Mouse (Mus musculus): ENCODE measurements around the gene Map2k4. TPM values are rescaled to one million over a fixed set of nuclear protein-coding genes. Genes with fewer than 3 reads are reported as not detected.

Map2k4 gene
- total and polyA plus RNA-seq, 2 experiments from 2014 or later: 111 to 157 TPM

GRCm38 (mm10) chr11:65740811-65741210 is 47.3 kb downstream of the Map2k4 start:
- Histone ChIP-seq H3K27ac (ENCODE audit: low read depth, low read length) (no peak overlapping the region), H3K36me3 (ENCODE audit: insufficient read depth) (no peaks in the 10 kb centered on the region), H3K4me1 (ENCODE audit: insufficient read depth) (0 out of 2 replicates have a peak, but pooled peaks cover 4% of the 10 kb centered on the region), H3K27me3 (ENCODE audit: insufficient read depth, low read length) (no peaks in the 10 kb centered on the region), H3K9me3 (ENCODE audit: low read length) (no peaks in the 10 kb centered on the region), H3K9ac (no peak overlapping the region), H3K4me3 (ENCODE audit: low read depth, low read length) (no peak overlapping the region), H3K4me2 (ENCODE audit: low read depth) (no peak overlapping the region)
- no peak for ATAC-seq
- WGBS: 79% methylated on average over 5 of the region's 5 CpGs
- DNase-seq: no peak
- TF ChIP-seq CTCF (IDR thresholded peaks at IDR 0.05; ENCODE audit: low read depth): no peak

DNA sequence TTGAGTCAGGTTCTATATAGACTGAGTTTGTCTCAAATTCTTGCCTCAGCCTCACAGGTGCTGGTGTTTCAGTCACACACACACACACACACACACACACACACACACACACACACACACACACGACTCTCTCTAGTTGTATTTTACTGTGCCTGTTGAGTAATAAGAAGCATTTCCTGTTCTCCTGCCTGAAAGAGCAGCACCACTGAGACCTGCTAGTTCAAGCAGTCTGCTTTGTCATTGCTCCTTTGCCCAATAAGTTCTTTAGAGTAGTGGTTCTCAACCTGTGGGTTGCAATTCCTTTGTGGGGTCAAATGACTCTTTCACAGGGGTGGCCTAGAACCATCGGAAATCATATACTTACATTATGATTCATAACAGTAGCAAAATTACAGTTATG is 47.7 kb downstream of the Map2k4 start:
- ATAC-seq (no peak), DNase-seq (no peak)
- TF ChIP-seq CTCF (IDR thresholded peaks at IDR 0.05; ENCODE audit: low read depth): no peak
- 87% methylated on average over 2 of the region's 2 CpGs for WGBS
- Histone ChIP-seq H3K4me3 (ENCODE audit: low read depth, low read length) (no peak overlapping the region), H3K36me3 (ENCODE audit: insufficient read depth) (no peaks in the 10 kb centered on the region), H3K4me2 (ENCODE audit: low read depth) (no peak overlapping the region), H3K27ac (ENCODE audit: low read depth, low read length) (no peak overlapping the region), H3K27me3 (ENCODE audit: insufficient read depth, low read length) (no peaks in the 10 kb centered on the region), H3K9ac (no peak overlapping the region), H3K4me1 (ENCODE audit: insufficient read depth) (0 out of 2 replicates have a peak, but pooled peaks cover 4% of the 10 kb centered on the region), H3K9me3 (ENCODE audit: low read length) (no peaks in the 10 kb centered on the region)

DNA sequence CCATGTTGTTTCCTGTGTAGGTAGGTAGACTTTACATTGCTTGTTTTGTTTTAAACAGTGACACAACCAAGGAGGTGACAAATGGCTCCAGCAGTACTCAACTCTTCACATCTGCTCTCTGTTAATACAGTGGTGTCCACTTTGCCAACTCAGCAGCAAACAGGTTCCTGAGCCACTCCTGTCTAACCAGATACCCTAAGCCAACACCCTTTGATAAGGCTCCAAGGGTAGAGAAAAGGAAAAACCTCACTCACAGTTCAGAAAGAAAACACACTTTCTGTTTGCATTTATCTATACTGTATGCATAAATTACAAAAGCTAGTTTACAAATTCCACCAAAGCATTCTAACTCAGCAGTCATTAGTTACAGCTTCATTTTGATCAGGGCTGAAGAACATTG is 48.2 kb downstream of the Map2k4 start:
- Histone ChIP-seq H3K9me3 (ENCODE audit: low read length) (no peaks in the 10 kb centered on the region), H3K9ac (no peak overlapping the region), H3K27ac (ENCODE audit: low read depth, low read length) (no peak overlapping the region), H3K36me3 (ENCODE audit: insufficient read depth) (no peaks in the 10 kb centered on the region), H3K4me3 (ENCODE audit: low read depth, low read length) (no peak overlapping the region), H3K27me3 (ENCODE audit: insufficient read depth, low read length) (no peaks in the 10 kb centered on the region), H3K4me2 (ENCODE audit: low read depth) (no peak overlapping the region), H3K4me1 (ENCODE audit: insufficient read depth) (no peaks in the 10 kb centered on the region)
- no peak for TF ChIP-seq CTCF (IDR thresholded peaks at IDR 0.05; ENCODE audit: low read depth)
- no peak for ATAC-seq
- DNase-seq: no peak

DNA sequence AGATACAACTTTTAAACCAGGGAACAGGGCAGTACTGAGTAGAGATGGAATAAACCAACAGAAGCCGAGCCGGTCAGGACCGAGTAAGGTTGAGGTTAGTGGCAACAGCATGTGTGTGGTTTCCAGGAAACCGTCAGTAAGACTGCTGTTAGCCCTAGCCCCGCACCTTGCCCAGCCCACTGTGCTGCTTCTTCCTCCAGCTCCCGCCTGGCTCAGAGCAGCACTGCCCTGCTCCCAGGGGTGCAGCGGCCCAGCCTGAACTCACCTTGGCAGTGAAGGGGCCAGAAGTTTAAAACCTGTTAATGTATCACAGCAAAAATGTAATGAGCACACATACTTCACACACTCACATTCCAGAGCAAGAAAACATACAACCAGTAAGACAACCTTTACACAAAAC is 53.4 kb downstream of the Map2k4 start:
- no peaks in the 10 kb centered on the region; the same call in 1 of the 2 replicates for H3K36me3 ChIP-seq (ENCODE audit: insufficient read depth)
- WGBS: 91% methylated on average over 7 of the region's 7 CpGs
- no peaks in the 10 kb centered on the region; the same call in 1 of the 2 replicates for H3K4me1 ChIP-seq (ENCODE audit: insufficient read depth)
- TF ChIP-seq CTCF (IDR thresholded peaks at IDR 0.05; ENCODE audit: low read depth): no peak
- H3K4me2 ChIP-seq (ENCODE audit: low read depth): no peak overlapping the region
- H3K27ac ChIP-seq (ENCODE audit: low read depth, low read length): no peak overlapping the region
- ATAC-seq: no peak
- H3K9me3 ChIP-seq (ENCODE audit: low read length): no peaks in the 10 kb centered on the region
- H3K9ac ChIP-seq: no peak overlapping the region
- no peak for DNase-seq
- H3K4me3 ChIP-seq (ENCODE audit: low read depth, low read length): no peak overlapping the region
- H3K27me3 ChIP-seq (ENCODE audit: insufficient read depth, low read length): no peaks in the 10 kb centered on the region

DNA sequence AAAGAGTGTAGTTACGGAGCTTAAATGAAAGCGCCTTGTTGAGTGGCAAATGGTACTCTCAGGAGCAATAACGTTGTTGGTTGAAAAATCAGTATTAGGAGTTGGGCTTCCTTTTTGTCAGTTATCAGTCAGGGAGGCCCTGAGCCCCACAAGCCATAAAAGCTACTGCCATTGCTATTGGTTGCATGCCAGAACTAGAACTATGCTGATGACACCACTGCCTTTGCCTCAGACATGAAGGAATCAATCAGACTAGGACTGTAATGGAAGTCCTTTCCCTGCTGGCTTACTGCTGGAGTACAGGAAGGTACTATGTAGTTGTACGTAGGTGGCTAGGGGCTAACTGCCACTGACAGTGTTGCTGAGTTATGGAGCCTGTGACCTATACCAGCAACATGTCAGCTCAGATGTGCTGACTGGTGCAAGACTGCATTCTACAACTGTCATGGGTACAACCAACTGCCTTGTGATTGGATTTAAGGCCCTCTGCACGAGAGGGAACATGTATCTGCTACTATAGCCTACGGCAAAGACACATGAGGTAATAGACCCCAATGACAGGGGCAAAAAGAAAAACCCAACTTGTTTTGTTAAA is 58.4 kb downstream of the Map2k4 start:
- ATAC-seq: no peak
- 95% methylated on average over 6 of the region's 6 CpGs for WGBS
- Histone ChIP-seq H3K4me3 (ENCODE audit: low read depth, low read length) (no peak overlapping the region), H3K36me3 (ENCODE audit: insufficient read depth) (peaks cover 12% of the 10 kb centered on the region), H3K4me1 (ENCODE audit: insufficient read depth) (no peaks in the 10 kb centered on the region; the same call in 1 of the 2 replicates), H3K9me3 (ENCODE audit: low read length) (no peaks in the 10 kb centered on the region), H3K4me2 (ENCODE audit: low read depth) (no peak overlapping the region), H3K27me3 (ENCODE audit: insufficient read depth, low read length) (no peaks in the 10 kb centered on the region), H3K9ac (no peak overlapping the region), H3K27ac (ENCODE audit: low read depth, low read length) (no peak overlapping the region)
- TF ChIP-seq CTCF (IDR thresholded peaks at IDR 0.05; ENCODE audit: low read depth): no peak
- DNase-seq: no peak

DNA sequence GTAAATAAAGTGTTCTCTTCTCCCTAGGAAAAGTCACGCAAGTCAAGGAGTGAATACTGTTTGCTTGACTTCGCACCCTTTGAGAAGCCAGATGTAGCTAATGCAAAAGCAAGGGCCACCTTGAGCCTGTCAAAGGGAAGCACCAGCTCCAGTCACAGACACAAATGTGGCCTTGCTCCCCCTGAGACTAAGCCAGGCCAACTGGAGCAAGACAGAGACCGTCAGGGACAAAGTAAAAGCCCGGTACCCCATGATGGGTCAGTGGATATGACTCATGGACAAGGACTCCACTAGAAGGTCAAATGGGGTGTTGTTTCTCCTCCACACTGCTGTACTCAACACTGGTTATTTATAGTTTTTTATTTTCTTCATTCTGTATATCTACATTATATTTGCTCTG is 59.2 kb downstream of the Map2k4 start:
- no peak overlapping the region for H3K9ac ChIP-seq
- H3K9me3 ChIP-seq (ENCODE audit: low read length): no peaks in the 10 kb centered on the region
- no peak overlapping the region for H3K4me2 ChIP-seq (ENCODE audit: low read depth)
- H3K36me3 ChIP-seq (ENCODE audit: insufficient read depth): peaks cover 12% of the 10 kb centered on the region
- ATAC-seq: no peak
- no peak for TF ChIP-seq CTCF (IDR thresholded peaks at IDR 0.05; ENCODE audit: low read depth)
- 95% methylated on average over 4 of the region's 4 CpGs for WGBS
- H3K4me3 ChIP-seq (ENCODE audit: low read depth, low read length): no peak overlapping the region
- DNase-seq: no peak
- no peak overlapping the region for H3K27ac ChIP-seq (ENCODE audit: low read depth, low read length)
- no peaks in the 10 kb centered on the region for H3K27me3 ChIP-seq (ENCODE audit: insufficient read depth, low read length)
- H3K4me1 ChIP-seq (ENCODE audit: insufficient read depth): no peaks in the 10 kb centered on the region

GRCm38 (mm10) chr11:65723715-65724114 is 64.4 kb downstream of the Map2k4 start:
- Histone ChIP-seq H3K4me1 (ENCODE audit: insufficient read depth) (no peaks in the 10 kb centered on the region), H3K4me2 (ENCODE audit: low read depth) (no peak overlapping the region), H3K27me3 (ENCODE audit: insufficient read depth, low read length) (no peaks in the 10 kb centered on the region), H3K9me3 (ENCODE audit: low read length) (no peaks in the 10 kb centered on the region), H3K9ac (no peak overlapping the region), H3K36me3 (ENCODE audit: insufficient read depth) (peaks cover 12% of the 10 kb centered on the region), H3K4me3 (ENCODE audit: low read depth, low read length) (no peak overlapping the region), H3K27ac (ENCODE audit: low read depth, low read length) (no peak overlapping the region)
- ATAC-seq (no peak), DNase-seq (no peak)
- WGBS: 86% methylated on average over 2 of the region's 2 CpGs
- TF ChIP-seq CTCF (IDR thresholded peaks at IDR 0.05; ENCODE audit: low read depth): no peak

Data from forebrain, postnatal 0 days (tissue).